Mouse (Mus musculus) C2C12 (cell line): ENCODE measurements around the gene Olfr212. TPM values are rescaled to one million over a fixed set of nuclear protein-coding genes. Genes with fewer than 3 reads are reported as not detected.
"Not testable (repeated sequence)": the region's sequence is repeated elsewhere in the genome, so short reads cannot be mapped to it uniquely, and the experiment has no call there.

Experiments
- H3K27me3 ChIP-seq: one replicate; pipeline ENCODE4 v1.6.1; 2011; ENCODE audit not compliant: control insufficient read depth, insufficient read depth, insufficient read length
- H3K36me3 ChIP-seq: one replicate; pipeline ENCODE4 v1.6.1; 2011; ENCODE audit not compliant: control insufficient read depth, insufficient read depth
- H3K4me3 ChIP-seq: one replicate; pipeline ENCODE4 v1.5.1; 2011; ENCODE audit warnings: mild to moderate bottlenecking, control low read depth; ENCODE audit not compliant: poor library complexity, insufficient read depth, severe bottlenecking
- H3K79me2 ChIP-seq: one replicate; pipeline ENCODE4 v1.6.1; 2011; ENCODE audit not compliant: control insufficient read depth, insufficient read depth
- H3K79me3 ChIP-seq: one replicate; pipeline ENCODE4 v1.6.1; 2011; ENCODE audit warnings: low read depth, control low read depth
- H3ac ChIP-seq: one replicate; pipeline ENCODE3; 2011; ENCODE audit warnings: low read depth; ENCODE audit not compliant: control insufficient read depth, insufficient read length
- CEBPB ChIP-seq: IDR thresholded peaks from one replicate; pipeline ENCODE4 v1.6.1; 2011; ENCODE audit warnings: low read depth, mild to moderate bottlenecking, control low read depth, moderate library complexity
- CTCF ChIP-seq: IDR thresholded peaks from one replicate; pipeline ENCODE4 v1.5.1; 2011; ENCODE audit not compliant: control insufficient read depth, insufficient read depth, insufficient read length
- FOSL1 ChIP-seq: IDR thresholded peaks from one replicate; pipeline ENCODE4 v1.8.0; 2011; ENCODE audit warnings: mild to moderate bottlenecking, low read length; ENCODE audit not compliant: poor library complexity, insufficient read depth, severe bottlenecking
- MAX ChIP-seq: IDR thresholded peaks from one replicate; pipeline ENCODE4 v1.6.1; 2011; ENCODE audit warnings: mild to moderate bottlenecking, control low read depth
- MYOD1 ChIP-seq: IDR thresholded peaks from one replicate; pipeline ENCODE4 v1.6.1; 2011; ENCODE audit warnings: low read depth; ENCODE audit not compliant: control insufficient read depth, insufficient read length
- MYOG ChIP-seq: IDR thresholded peaks from one replicate; pipeline ENCODE4 v1.6.1; 2011; ENCODE audit not compliant: control insufficient read depth, insufficient read length; ENCODE audit errors: extremely low read depth
- USF1 ChIP-seq: IDR thresholded peaks from one replicate; pipeline ENCODE4 v1.6.1; 2011; ENCODE audit warnings: low read depth, mild to moderate bottlenecking, control low read depth, moderate library complexity
- polyA plus RNA-seq: library from polyadenylated mRNA; unstranded; fragments of >200 nt; fragmentation: generic; extraction: Trizol; gene quantifications from one replicate; pipeline ENCODE4 v1.2.1, GENCODE M21; 2012; ENCODE audit warnings: missing spikeins

Olfr212 gene
- polyA plus RNA-seq, 1 experiment, result 0.01 TPM

GRCm38 (mm10) chr6:116542500-116542899, 36.2 kb downstream of the Olfr212 start:
- H3ac ChIP-seq, result no peak overlapping the region
- no peaks in the 10 kb centered on the region for H3K79me3 ChIP-seq
- H3K27me3 ChIP-seq, result no peaks in the 10 kb centered on the region
- no peak overlapping the region for H3K4me3 ChIP-seq
- H3K36me3 ChIP-seq, result no peaks in the 10 kb centered on the region
- no peaks in the 10 kb centered on the region for H3K79me2 ChIP-seq
- TF ChIP-seq CEBPB (no peak), USF1 (no peak), CTCF (no peak)

- H3K79me3 ChIP-seq, H3ac ChIP-seq, H3K36me3 ChIP-seq, H3K27me3 ChIP-seq, H3K79me2 ChIP-seq, H3K4me3 ChIP-seq: not testable (repeated sequence)
These were observed 44.5 kb downstream of the Olfr212 start, which contains the start of gene Gm5580 for GRCm38 (mm10) chr6:116550841-116551240. Gene Gm5580, plus strand, starts transcription at chr6:116551141.

- no peak within 1 kb of the TSS for H3ac ChIP-seq
- H3K79me2 ChIP-seq, result no peaks in the 10 kb centered on the region
- H3K4me3 ChIP-seq, result no peak within 1 kb of the TSS
- peaks cover 9% of the 10 kb centered on the region for H3K27me3 ChIP-seq
- H3K36me3 ChIP-seq, result no peaks in the 10 kb centered on the region
- no peaks in the 10 kb centered on the region for H3K79me3 ChIP-seq
- TF ChIP-seq USF1 (no peak), CEBPB (no peak), MYOG (no peak), MAX (no peak), CTCF (no peak), FOSL1 (no peak), MYOD1 (no peak)
These were observed 47.6 kb downstream of the Olfr212 start, which contains the start of gene Olfr214 for GRCm38 (mm10) chr6:116553935-116554334. Gene Olfr214, plus strand, starts transcription at chr6:116554235.

GRCm38 (mm10) chr6:116554952-116555351, 48.6 kb downstream of the Olfr212 start:
- Histone ChIP-seq H3K36me3 (no peaks in the 10 kb centered on the region), H3K4me3 (no peak overlapping the region), H3K27me3 (peaks cover 9% of the 10 kb centered on the region), H3ac (no peak overlapping the region), H3K79me3 (no peaks in the 10 kb centered on the region), H3K79me2 (no peaks in the 10 kb centered on the region)
- TF ChIP-seq CTCF (no peak), MYOG (no peak), MAX (no peak), USF1 (no peak), FOSL1 (no peak)

Other genes starting within 250 kb of the Olfr212 start
- 0.99 TPM for gene Zfand4, start 242.3 kb upstream of the Olfr212 start, polyA plus RNA-seq
- 21.2 TPM for gene March8, start 168.5 kb upstream of the Olfr212 start, polyA plus RNA-seq
- gene Alox5, start 45.3 kb upstream of the Olfr212 start, polyA plus RNA-seq, result 7.1 TPM
- not detected for gene Olfr211, start 17.4 kb upstream of the Olfr212 start, polyA plus RNA-seq
- not detected for gene Olfr213, start 31.9 kb downstream of the Olfr212 start, polyA plus RNA-seq
- 0.25 TPM for gene Gm5580, start 44.6 kb downstream of the Olfr212 start, polyA plus RNA-seq
- not detected for gene Olfr214, start 47.7 kb downstream of the Olfr212 start, polyA plus RNA-seq
- 0.01 TPM for gene Olfr215, start 77.7 kb downstream of the Olfr212 start, polyA plus RNA-seq
- 7.5 TPM for gene Zfp422, start 122.5 kb downstream of the Olfr212 start, polyA plus RNA-seq
- 0.46 TPM for gene Depp1, start 144.1 kb downstream of the Olfr212 start, polyA plus RNA-seq
- gene Rassf4, start 167.4 kb downstream of the Olfr212 start, polyA plus RNA-seq, result 0.21 TPM
- gene Tmem72, start 210.4 kb downstream of the Olfr212 start, polyA plus RNA-seq, result 0.06 TPM